Mouse (Mus musculus): Measurements from ENCODE around the gene Nr5a2. TPM values are rescaled to one million over a fixed set of nuclear protein-coding genes. Genes with fewer than 3 reads are reported as not detected.

Gene Nr5a2
- total RNA-seq, 1 experiment from 2014 or later: 2.7 TPM

DNA sequence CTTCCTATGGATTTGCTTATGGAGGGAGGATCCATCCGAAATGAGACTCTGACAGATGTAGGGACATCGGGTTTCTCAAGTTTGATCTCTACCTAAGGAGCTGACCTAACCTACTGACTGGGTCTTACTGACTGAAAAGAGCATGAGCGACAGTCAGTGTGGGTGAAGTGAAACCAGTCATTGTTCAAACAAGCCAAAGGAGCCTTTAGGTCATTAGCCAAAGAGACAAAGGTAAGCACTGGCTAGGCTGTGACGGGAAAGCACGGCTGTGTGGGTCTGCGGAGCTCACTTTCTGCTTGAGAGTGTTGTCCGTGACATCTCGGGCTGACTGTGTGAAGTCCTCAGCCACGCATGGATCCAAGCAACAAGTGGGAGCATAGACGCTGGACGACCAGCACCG is 50.1 kb downstream of the Nr5a2 start:
- no peak for DNase-seq

DNA sequence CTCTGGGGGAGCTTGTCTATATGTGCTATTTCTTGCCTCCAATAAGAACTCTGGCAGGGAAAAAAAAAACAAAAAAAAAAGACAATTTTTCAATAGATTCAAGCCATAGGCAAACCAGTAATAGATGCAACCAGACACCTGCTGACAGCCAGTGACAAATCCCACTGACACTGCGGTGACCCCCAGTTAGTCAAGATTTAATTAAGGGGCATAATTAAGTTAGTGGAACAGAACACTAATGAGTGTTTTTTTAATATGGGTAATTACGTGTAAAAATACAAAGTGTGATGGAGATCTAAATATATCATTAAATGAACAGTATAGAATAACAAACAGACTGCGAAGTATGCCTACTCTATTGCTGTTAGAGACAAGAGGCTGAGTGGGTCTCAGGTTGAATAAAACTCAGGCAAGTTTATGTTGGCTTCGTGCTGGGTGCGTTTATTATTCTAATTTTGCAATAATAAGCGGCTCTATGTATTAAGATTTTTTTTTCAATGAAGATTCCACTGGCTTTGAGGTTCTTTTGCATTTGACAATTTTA is 50.7 kb downstream of the Nr5a2 start:
- DNase-seq: no peak

DNA sequence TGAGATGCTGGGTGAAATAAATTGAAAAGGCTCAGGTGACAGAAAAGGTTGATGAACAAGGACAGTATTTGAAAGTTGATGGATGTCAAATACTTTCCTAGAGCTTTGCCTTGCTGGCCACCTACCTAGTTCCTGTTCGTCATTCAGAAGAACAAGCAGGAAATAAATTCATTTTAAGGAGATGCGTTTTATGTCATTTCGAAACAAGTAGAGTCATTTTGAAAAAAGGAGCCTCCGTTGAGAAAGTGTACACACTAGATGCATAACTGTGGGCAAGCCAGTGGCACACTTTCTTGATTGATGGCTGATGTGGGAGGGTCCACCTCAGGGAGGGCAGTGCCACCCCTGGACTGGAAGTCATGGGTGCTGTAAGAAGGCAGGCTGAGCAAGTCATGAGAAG is 62.1 kb downstream of the Nr5a2 start:
- DNase-seq: no peak

DNA sequence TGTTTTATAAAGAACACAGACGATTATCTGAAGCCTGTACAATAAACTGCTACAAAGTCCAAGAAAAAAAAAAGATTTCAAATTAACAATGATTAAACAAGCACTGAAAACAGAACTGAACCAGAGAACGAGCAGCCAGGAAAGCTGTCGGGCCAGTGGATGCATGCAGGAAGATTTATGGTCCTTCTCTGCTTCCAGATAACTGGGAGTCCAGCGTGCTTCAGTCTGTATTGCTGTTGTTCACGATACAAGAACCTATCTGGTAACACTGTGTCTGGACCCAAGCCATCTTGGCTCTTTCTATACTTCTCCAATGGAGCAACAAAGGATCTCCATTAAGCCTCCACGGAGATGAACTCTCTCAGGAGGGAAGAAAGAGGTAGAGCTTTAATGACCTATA is 63.9 kb downstream of the Nr5a2 start:
- DNase-seq: no peak

DNA sequence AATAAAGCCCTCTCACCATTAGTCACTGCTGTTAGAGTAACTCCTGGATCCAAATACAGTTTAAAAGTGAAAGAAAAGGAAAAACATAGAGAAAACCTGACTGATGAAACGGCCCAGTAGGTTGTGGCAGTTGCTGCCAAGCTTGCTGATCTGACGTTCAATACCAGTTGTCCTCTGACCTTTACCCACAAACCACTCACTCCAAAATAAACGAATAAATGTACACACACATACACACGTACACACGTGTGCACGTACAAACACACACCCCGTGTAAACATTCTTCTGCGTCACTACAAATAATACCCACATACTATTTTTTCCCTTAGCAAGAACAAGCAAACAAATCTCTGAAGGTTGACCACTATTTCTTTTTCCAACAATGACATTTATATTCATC is 64.4 kb downstream of the Nr5a2 start:
- DNase-seq: no peak

DNA sequence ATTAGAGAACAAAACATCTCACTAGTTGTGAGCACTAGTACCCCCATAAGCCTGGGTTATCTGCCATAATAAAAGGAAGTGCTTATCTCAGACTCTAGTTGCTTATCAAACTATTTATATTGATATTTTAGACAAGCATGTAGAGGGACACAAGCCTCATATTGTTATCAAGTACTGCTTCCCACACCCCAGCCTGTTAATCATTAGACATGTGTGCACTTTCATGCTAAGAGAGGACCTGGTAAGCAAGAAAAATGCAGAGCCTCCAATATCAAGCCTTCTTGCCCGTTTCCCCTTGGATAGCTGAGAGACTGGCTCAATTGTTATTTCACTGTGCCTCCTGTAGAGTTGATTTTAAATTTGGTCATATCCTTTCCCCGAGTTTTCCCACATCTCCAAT is 65.5 kb downstream of the Nr5a2 start:
- DNase-seq: no peak

DNA sequence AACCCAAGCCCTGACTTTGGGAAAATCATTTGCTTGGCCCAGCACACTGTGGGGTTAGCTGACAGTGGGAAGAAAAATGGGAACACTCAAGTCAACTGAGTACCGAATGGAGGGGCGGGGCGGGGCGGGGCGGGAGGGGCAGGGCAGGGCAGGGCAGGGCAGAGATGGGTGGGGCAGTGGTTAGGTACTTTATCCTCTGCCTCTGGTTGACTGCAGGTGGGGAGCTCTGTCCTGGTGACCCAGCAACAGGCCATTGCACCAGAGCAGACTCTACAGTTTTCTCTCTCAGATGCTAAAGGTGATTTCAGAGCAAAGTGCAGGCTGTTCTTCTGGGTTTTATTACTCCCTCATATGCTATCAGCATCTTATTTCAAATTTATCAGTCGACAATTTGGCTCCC is 67.1 kb downstream of the Nr5a2 start:
- no peak for DNase-seq

DNA sequence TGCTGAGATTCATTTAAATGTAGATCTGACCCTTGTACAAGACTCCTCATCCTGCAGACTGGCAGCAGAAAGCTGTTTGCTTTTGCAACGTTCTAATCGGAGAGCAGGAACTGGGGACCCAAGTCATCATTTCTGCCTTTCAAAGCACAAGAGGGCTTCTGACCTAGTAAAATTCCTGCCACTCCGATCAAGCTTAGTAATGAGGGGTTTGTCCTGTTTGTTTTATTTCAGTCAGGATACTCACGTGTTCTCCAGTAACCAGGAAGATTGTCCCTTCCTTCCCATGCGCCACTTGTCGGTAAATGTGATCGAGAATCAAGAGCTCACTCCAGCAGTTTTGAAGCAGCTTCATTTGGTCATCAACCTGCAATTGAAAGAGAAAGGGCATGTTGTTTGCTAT is 69.8 kb downstream of the Nr5a2 start:
- DNase-seq: no peak

DNA sequence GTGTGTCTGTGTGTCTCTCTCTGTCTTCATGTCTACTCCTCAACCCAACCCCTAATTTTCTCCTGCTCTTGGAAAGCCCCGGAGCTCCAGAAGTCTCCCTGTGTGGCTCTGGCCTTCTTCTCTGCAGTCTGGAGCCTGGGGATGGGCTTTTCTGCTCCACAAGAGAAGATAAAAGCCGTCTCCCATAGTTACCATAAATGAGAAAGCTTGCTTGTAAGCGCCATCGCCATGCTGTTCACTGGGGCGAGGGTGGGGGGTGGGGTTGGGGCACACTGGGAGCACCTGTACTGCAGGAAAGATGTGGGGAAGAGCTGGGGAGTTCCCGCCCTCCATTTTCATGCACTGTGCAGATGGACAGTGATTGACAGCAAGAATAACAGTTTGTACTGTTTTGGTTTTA is 71.5 kb downstream of the Nr5a2 start:
- DNase-seq: no peak

DNA sequence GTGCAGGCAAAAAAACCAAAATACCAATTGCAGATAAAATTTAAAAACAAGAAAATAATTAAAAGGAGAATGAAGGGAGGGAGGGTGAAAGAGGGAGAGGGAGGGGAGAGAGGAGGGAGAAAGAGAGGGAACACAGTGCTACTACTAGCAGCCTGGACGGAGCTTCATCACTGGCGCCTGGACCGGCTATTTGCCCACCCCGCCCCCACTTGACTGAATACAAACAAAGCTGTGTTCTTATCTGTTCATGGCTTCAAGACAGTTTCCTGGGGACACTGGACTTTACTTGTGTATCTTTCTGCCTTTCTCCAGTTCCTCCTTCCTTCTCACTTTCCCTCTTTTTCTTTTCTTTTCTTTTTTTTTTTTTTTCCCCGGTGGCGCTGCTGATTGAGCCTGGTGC is 73.6 kb downstream of the Nr5a2 start:
- no peak for DNase-seq

DNA sequence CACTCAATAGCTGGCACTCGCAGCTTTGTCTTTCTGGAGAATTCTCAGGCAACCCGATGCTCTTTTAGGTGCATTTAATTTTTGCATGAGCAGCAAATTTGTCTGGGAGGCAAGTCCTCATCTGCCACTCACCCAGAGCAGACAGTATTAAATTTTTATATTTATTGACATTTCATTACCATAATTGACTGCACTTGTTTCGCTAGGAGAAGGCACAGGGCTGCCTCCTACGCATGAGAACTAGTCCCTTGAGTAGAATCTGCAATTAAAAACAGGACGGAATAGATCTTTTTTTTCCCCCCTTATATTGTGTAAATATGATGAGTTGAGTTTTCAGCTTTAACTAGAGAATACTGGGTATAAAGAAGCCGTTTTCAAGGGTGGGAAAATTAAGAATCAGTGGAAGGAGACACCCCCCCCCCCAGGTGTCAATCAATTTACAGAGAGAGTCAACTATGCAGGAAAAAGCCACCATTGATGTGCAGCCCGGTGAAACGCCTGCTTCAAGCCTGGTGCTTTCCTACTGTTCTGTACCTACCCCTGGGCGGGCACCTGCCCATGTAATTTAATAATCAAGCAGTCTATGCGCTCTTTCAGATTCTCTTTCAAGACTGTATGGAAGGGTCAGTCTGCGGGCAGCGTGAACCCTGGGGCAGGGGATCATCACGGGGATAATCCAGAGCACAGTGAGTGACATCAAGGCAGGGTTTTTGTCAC is 76.6 kb downstream of the Nr5a2 start:
- DNase-seq: no peak

DNA sequence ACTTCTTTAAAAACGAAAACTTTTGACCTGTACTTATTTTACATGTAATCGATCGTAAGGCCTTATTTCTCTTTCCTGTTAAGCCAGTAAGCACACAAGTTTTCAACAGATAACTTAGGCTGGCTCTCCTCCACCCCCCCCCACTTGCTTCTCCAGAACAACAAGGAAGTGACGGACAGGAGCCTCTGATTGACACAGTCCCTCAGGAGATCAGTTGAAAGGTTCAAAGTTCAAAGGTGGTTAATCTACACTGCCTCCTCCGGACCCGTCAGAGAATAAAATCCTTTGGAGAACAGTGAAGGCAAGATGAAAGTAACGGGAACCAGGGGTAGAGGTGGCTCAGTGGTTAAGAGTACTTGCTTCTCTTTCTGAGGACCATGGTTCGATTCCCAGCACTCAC is 80.0 kb downstream of the Nr5a2 start:
- DNase-seq: no peak

DNA sequence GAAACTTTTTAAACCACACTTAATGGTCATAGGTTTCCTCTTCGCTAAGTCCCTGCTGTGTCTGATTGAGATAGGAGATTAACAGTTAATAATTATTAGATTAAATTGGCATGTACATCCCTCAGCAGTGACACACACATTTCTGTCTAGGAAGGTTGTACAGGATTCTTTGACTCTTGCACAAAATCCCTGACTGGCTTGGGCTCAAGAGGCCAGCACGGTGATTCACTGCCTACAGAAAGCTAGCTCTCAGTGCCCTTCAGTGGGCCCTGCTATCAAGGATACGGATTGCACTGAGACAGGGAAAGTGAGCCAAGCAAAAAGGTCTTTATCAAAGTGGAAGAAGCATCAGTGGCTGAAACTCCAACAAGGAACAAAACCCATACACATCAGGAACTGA is 85.2 kb downstream of the Nr5a2 start:
- peak; percentile 38 for DNase-seq

DNA sequence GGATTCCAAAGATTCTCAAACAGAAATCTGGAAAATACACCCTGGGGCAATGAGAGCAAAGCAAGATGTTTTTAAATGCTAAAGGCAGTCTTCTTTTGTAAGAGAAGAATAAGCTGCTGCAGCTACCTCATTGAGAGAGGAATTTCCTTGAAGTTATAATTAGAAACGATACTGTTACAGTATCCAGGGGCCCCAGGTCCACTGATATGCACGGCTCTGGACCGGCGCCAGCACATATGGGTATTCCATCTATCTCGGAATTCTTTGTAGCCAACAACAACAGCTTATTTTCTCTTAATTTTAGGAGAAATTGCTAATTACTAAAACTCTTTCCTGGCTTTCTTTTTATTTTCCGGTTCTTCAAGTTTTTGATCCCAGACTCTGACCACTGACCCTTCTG is 91.3 kb downstream of the Nr5a2 start:
- DNase-seq: no peak

DNA sequence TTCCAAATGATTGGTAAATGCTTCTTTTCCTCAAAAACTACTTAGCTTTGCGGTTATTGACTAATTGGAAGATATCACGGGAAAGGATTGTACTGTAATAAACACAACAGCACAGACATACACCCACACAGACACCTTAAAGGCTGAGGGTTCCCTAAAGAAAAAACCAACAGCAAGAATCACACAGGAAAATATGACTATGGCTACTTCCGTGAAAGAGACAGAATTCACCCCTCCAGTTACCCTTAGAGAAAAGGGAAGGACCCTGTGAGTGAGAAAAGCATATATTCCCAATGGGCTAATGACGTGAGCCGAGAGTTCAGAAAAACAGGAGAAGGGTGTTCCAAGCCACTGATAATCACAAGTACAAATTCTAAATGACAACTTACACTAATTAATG is 92.0 kb downstream of the Nr5a2 start:
- no peak for DNase-seq

DNA sequence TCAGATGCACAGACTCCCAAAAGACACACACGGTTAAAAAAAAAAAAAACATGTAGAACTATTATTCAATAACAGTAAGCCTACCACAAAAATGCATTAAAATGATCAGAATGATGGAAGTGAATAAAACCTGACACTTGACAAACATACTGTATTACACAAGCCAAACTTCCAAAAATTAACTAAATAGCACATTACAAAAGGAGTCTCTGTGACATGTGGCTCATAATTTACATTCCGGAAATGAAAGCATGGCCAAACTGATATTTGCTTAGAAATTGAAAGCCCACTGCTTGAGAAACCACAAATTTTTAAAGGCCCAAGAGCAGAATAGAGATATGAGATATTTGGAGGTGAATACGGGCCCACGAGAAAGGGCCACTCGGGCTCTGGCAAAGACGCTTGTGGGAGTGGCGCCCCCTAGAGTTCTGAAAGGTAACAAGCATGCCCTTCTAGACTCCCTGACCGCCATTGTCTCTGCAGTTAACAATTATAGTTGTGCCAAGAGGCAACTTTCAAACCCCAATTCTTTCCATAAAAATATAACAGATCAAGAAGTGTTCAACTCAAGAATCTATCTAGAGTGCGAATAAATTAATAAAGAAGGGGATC is 93.7 kb downstream of the Nr5a2 start:
- DNase-seq: no peak

DNA sequence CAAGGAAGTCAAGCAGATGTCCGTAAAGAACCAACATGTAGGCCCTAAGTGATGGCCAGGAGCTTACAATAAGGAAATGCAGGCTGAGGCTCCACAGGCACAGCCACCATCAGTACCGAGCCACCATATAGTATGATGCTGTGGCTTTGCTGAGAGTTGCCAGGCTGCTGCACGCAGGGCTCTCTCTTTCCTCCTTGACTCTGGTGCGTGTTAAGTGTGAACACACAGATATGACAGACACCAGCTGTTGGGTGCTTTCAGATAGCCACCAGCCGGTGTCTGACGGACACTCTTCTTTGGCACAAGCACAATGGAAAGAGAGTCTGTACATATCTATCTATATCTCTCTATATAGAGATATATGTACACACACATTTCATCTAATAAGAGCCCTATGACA is 97.0 kb downstream of the Nr5a2 start:
- DNase-seq: no peak

DNA sequence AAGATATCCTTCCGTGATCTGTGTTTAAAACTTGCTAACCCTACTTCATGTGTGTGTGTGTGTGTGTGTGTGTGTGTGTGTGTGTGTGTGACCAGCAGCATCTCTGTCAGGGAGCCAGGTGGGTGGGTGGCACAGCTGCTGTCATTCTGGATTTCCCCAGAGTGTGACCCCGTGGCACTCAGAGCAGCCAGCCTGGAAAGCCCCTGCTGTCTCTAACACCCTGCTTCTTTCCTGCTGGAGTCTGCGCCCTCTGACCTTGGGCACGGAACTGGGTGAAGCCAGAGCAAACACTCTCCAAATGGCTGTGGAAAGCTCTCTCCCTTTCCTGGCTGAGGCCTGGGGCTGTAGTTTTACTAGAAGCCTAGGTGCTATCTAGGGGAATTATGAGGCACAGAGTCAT is 100.8 kb downstream of the Nr5a2 start:
- peak; percentile 22 for DNase-seq

DNA sequence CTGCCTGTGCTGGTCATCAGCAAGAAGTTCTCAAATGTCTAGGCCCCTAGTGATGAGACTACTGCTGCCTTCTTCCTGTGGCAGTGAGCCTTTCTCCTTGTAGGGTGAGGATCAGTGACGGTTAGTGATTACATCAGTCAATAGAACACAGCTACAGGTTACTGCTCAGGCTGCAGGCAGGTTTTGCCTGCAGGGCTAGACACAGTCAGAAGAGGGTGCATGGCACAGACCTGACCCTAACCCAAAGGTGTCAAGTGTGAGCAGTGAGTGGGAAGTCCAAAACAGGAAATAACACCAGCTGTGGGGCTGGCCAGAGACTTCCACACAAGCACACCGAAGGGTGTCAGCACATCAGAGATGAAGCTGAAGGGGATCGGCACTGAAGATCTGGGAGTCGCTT is 101.5 kb downstream of the Nr5a2 start:
- DNase-seq: no peak

DNA sequence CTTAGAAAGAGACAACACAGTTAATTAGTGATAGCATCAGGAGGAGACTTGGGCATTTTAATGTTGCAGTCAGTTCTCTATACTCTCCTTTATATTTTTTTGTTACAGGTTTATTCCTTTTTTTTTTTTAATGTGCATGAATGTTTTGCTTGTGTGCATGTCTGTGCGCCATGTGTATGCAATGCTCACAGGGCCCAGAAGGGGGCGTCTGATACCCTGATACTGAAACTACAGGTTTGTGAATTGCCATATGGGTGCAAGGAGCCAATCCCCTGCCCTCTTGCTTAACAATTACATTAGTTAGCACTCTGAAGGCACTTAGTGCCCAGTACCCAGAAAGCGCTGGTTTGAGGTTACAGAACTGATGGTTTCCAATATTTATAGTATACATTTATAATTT is 104.1 kb downstream of the Nr5a2 start:
- DNase-seq: no peak

DNA sequence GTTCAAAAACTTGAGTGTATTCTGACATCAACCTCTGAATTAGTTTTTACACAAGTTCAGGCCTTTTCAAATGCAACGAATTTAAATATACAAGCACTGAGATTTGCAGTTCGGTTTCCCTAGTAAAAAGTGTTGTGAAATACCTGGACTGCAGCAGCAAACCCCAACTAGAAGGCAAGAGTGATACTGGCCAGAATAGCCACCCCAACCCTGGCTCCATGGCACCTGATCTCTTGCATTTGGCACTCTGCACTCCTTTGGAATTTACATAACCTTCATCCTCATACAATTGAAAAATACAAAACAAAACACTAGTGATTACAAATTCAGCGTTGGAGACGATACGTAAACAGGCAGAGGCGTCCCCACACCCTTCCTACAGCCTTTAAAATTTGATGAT is 111.5 kb downstream of the Nr5a2 start:
- no peak for DNase-seq

DNA sequence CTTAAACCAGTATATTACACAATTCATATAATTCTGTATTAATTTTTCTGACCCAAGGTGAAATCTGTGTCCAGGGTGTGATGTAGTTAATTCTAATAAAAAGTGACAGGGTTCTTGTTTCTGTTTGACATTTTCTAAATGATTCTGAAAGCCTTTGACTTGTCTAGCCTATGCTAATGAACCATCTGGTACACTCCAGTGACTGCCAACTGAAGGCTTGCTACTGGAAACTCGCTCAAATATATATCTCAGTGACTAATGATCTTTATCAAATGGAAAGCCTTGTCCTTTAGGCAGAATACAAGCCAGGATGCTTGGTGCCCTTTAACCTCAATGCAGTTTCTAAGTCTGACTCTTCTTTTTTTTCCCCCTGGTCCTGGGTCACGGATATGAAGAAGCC is 114.2 kb downstream of the Nr5a2 start:
- DNase-seq: no peak

DNA sequence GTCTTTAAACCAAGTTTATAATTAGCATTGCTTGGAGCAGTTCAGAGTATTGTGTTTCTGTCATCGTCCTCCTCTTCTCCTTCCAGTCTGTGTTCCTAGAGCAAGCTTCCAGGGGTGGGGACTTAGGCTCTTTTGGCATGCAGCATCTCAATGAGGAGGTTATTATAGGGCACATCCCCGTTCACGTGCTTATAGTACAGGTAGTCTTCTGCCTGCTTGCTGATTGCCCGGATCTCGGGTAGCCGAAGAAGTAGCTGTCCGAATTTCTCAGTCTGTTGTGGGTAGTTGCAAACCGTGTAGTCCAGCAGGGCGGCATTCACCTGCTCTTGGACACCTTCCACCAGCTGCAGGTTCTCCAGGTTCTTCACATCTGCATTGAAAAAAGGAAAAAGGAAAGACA is 114.9 kb downstream of the Nr5a2 start:
- DNase-seq: no peak

DNA sequence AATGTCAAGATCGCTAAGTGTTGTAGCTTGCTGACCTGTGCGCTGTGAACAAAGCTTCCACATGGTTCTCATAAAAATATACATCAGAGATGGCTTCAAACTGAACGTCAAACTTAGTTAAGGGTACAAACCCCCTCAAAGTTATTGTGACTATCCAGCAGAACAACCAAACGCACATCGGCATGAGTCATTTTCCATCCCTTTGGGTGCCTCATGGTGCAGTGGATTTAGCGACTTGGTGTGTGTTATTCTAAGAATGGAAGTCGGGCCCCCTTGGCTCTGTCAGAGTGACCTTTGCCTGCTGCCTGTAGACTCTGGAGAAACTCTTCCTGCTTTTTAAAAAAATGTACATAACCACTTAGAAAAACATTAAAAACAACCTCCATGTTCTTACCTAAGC is 119.7 kb downstream of the Nr5a2 start:
- DNase-seq: no peak

All from adrenal gland, postnatal 25 days (tissue).